Mouse (Mus musculus) fat pad, adult 2 months (tissue): ENCODE data around the gene Zfp791.
"Not testable (repeated sequence)": the region's sequence is repeated elsewhere in the genome, so short reads cannot be mapped to it uniquely, and the experiment has no call there.

ENCODE experiments used
- DNase-seq: peaks from one replicate; pipeline ENCODE4 v3.0.0-alpha.2; 2011; ENCODE audit warnings: low read depth, low spot score; ENCODE audit errors: extremely low read depth

The Zfp791 gene

GRCm38 (mm10) chr8:85122995-85123394, at the start of gene Zfp791:
Zfp791 (minus strand) TSS chr8:85123095.
- DNase-seq, result no peak

DNA sequence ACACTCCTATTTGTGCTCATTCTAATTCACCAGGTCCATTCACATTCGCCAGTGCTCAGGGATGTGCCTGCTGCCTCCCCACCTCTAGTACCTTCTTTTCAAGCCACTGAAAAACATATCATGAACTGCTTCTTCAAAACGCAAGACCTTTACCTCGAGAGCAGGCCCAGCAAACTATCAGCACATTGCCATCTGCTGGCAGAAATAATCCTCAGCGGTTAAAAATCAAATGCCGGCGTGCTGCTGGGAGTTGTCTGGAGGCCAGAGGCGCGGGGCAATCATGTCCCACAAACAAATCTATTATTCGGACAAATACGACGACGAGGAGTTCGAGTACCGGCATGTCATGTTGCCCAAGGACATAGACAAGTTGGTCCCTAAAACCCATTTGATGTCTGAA, 48.4 kb upstream of the Zfp791 start:
- DNase-seq, result no peak

DNA sequence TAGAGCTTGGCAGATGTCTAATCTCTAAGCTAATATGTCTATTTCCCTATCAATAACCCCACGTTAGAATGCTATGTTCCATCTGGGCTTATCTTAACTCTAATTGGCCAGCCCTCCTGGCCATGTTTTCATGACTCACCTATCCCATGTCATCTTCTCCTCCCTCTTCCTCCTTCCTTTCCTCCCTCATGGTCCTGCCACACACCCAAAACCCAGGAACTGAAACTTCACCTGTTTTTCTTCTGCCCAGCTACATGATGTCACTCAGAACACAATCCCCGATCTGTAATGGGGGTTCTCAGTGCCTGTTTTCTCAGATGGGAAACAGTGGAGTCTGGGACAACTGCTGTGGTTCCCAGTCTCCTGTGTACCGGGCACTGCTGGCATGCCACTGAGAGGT, 28.7 kb upstream of the Zfp791 start, which contains the start of gene Cks1brt:
Gene Cks1brt (plus strand): TSS at position 301 of the 400 bp plus-strand sequence.
- no peak for DNase-seq

- DNase-seq, result no peak
These were observed 19.6 kb upstream of the Zfp791 start for GRCm38 (mm10) chr8:85142516-85142915.

DNA sequence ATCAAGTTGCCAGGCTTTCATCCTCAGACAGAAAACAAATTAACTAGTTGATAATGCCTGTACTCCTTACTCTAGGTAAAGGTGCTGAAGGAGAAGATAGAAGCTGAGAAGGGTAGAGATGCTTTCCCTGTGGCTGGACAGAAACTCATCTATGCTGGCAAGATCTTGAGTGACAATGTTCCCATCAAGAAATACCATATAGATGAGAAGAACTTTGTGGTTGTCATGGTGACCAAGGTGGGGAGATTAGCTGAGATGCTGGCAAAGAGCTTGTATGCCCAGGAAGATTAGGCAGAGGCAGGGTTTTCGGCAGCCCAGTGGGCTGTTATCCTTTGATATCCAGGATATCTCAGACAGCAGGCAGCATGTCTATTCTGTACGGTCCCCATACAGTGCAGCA, 12.8 kb upstream of the Zfp791 start:
- DNase-seq, result not testable (repeated sequence)

GRCm38 (mm10) chr8:85132335-85132734, 9.4 kb upstream of the Zfp791 start:
- DNase-seq, result no peak

- DNase-seq, result no peak
These were observed 796 bp upstream of the Zfp791 start for GRCm38 (mm10) chr8:85123691-85124090.

DNA sequence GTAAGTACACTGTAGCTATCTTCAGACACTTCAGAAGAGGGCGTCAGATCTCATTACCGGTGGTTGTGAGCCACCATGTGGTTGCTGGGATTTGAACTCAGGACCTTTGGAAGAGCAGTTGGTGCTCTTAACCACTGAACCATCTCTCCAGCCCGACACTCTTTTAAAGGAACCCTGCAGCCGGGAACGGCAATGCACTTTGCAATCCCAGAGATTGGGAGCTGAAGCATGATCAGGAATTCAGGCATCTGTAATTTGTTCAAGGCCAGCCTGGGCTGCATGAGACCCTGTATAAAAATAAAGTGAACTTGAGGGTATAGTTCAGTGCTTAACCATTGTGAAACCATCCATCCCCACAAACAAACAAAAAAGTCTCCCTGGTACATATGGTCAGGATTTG, 2.6 kb downstream of the Zfp791 start:
- DNase-seq, result not testable (repeated sequence)

DNA sequence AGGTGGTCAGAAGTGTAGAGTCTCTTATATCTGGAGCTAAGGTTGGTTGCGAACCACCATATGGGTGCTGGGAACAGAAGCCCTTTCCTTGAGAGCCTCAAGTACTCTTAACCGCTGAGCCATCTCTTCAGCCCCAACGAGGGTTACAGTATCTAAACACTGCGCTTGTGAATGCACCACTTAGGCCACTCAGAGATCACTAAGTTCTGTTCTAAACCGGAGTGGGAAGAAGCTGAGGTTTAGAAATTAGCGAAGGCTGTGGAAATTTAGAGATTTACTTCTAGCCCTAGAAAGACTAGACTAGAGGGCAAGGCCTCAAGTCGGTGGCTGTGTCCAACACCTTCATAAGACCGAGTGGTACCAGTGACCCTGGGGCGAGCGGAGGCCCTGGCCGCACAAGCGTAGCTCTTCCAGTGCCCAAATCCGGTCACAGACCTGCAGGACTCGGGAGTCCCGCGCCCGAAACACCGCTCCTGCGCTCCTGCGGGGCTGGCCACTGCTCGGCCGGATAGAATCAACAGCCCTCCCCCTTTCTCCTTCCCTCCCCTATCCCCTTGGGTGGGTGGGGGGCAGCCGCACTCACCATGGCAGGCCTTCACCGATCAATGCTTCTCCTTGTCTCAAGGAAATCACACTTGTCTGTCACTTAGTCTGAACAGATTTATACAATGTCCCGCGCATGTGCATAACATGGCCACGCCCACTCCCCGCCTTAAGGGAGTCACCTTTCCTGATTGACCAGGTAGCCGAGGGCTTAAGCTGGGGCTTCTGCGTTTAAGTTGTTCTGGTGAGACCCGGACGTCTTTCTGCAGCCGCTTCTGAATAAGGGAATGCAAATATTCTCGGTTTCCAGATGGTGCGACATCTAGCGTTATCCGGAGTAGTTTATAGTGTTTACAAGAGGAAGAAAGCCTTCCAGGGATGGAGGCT, 3.6 kb downstream of the Zfp791 start:
- peak; percentile 59 for DNase-seq

- DNase-seq, result no peak
These were observed 5.9 kb downstream of the Zfp791 start for GRCm38 (mm10) chr8:85116984-85117383.

- DNase-seq, result no peak
These were observed 7.4 kb downstream of the Zfp791 start for GRCm38 (mm10) chr8:85115501-85115900.

DNA sequence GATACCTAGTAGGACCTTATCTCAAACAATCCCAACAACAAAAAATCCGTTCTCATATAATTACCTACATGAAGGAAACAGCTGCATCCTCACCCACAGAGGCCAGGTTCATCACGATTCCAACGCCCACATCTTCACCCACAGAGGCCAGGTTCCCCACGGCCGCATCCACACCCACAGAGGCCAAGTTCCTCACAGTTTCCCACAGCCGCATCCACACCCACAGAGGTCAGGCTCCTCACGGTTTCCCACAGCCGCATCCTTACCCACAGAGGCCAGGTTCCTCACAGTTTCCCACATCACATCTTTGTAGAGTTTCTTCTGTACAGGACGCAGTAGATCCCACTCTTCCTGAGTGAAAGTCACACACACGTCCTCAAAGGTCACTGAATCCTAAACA, 9.7 kb downstream of the Zfp791 start:
- no peak for DNase-seq

DNA sequence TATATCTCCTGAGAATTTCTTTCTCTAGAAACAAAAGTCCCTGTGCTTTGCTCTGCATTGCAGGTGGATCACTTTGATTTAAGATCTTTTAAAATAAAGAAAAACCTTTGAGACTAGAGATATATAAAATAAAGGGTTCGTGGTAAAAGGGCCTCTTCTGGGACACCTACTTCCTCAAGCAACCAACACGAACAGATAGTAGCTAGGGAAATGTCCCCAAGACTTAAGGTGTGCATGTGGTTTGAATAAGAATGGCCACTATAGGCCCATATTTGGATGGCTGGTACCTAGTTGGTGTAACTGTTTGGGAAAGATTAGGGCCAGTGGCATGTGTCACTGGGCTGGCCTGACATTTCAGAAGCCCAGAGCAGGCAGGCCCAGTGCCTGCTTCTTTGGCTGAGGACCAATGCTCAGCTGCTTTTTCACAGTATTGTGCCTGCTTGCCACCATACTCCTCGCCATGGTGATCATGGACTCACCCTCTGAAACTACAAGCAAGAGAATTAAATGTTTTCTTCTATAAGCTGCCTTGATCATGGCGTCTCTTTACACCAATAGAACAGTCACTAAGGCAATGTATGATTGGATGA, 22.7 kb downstream of the Zfp791 start:
- no peak for DNase-seq

GRCm38 (mm10) chr8:85096850-85097249, 26.0 kb downstream of the Zfp791 start:
- DNase-seq, result no peak

GRCm38 (mm10) chr8:85096196-85096595, 26.7 kb downstream of the Zfp791 start:
- DNase-seq, result no peak

DNA sequence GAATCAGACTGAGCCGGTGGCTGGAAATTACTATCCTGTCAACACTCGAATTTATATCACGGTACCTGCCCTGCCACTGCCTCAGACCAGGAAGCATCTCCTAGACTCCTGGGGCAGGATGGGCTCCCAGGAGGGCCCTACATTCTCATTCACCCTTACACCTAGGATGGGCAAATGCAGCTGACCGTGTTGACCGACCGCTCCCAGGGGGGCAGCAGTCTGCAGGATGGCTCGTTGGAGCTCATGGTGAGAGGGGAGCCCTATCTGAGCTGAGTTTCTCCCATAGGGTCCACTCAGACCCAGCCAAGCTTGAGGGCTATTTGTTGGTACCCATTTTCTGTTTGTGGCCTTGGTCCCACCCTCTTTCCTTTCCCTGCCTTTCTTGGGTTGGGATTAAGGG, 27.3 kb downstream of the Zfp791 start:
- no peak for DNase-seq

- no peak for DNase-seq
These were observed 27.8 kb downstream of the Zfp791 start for GRCm38 (mm10) chr8:85095051-85095450.

DNA sequence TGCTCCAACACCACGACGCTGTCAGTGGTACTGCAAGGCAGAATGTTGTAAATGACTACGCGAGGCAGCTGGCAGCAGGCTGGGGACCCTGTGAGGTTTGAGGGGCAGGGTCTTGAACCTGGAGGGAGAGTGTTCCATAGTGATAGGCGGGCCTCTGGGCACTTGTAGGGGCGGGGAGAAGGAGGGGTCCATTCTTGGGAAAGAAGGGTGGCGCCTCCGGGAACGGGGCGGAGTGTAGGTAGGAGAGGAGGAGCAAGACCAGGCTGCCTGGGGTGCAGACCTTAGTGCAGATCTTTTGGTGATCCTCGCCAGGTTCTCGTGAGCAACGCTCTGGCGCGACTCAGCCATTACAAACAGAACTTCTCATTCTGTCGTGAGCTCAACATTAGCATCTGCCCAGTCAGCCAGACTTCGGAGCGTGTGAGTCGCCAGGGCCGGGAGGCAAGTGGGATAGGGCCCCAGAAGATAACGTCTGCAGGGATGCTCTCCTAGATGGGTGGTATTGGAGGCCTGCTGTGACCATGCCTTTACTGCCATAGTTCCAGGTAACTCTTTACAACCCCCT, 31.3 kb downstream of the Zfp791 start:
- DNase-seq, result no peak

- no peak for DNase-seq
These were observed 32.0 kb downstream of the Zfp791 start for GRCm38 (mm10) chr8:85090856-85091255.

- no peak for DNase-seq
These were observed 34.1 kb downstream of the Zfp791 start for GRCm38 (mm10) chr8:85088771-85089170.

- no peak for DNase-seq
These were observed 36.7 kb downstream of the Zfp791 start for GRCm38 (mm10) chr8:85086238-85086637.

DNA sequence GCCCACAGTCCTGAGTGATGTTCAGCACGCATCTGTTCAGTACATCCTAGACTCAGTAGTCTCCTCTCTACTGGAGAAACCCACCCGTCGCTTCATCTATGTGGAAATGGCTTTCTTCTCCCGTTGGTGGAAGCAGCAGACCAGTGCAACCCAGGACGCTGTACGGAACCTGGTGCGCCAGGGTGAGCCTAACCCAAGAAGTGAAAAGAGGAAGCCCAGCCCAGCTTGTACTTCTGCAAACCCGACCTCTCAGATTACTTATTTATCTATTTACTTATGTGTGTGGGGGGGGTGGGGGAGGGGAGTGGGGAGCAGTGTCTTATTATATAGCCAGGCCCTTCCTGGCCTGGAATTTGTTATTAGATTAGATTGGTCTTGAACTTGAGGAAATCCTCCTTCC, 38.3 kb downstream of the Zfp791 start:
- no peak for DNase-seq
